ENCODE assay signal across 12 mouse cellular contexts in genomic region chr3:133163174-133163573, GRCm38 (mm10).
A peak's percentile ranks its signal among the peaks of the same experiment; 100 is the strongest.
DNase-seq lines count a peak whose midpoint lies in the region; ATAC-seq lines count a peak whose summit lies in the region.
"Had no signal": no experiment of that assay in that cellular context is flagged by ENCODE, and none has a peak within 500 bp of the region (broad histone marks: within the 10 kb centered on the region; RNA-seq: fewer than 3 reads in every experiment).

No protein-coding gene starts in this region.

- no peak overlapping the region for H3K27ac ChIP-seq in forebrain, embryonic 13.5 days
- peak overlapping the region; percentile 41; the same call in 1 of the 2 replicates for H3K27ac ChIP-seq in midbrain, embryonic 14.5 days (replicated peaks; ENCODE audit: low read depth, low read length)
- H3K27ac ChIP-seq: embryonic facial prominence, embryonic 13.5 days; kidney, postnatal 0 days; stomach, embryonic 15.5 days had no signal

- no peak overlapping the region for H3K4me2 ChIP-seq in forebrain, embryonic 13.5 days
- H3K4me2 ChIP-seq in midbrain, embryonic 14.5 days (ENCODE audit: low read length): no peak overlapping the region
- H3K4me2 ChIP-seq: embryonic facial prominence, embryonic 13.5 days; stomach, embryonic 15.5 days had no signal

- WGBS in forebrain, embryonic 13.5 days: 44% methylated on average over 7 of the region's 7 CpGs
- 36% methylated on average over 7 of the region's 7 CpGs for WGBS in midbrain, embryonic 14.5 days

- H3K9ac ChIP-seq in forebrain, embryonic 13.5 days: no peak overlapping the region
- no peak overlapping the region for H3K9ac ChIP-seq in midbrain, embryonic 14.5 days (replicated peaks; ENCODE audit: low read length)
- H3K9ac ChIP-seq: embryonic facial prominence, embryonic 13.5 days; stomach, embryonic 15.5 days had no signal

- no peak overlapping the region for H3K4me3 ChIP-seq in forebrain, embryonic 13.5 days
- no peak overlapping the region for H3K4me3 ChIP-seq in midbrain, embryonic 14.5 days (replicated peaks; ENCODE audit: low read depth, low read length)
- H3K4me3 ChIP-seq: embryonic facial prominence, embryonic 13.5 days; stomach, embryonic 15.5 days had no signal

- DNase-seq in layer of hippocampus, adult 18-20 months (ENCODE audit: low spot score in 2 of 2): peak; percentile 13 to 41
- DNase-seq in layer of hippocampus, postnatal 36 days: no peak
- DNase-seq in brain, adult 2 months (ENCODE audit: low read depth, low spot score): peak; percentile 65
- peak; percentile 80 for DNase-seq in midbrain, embryonic 14.5 days
- no peak for DNase-seq in urinary bladder, postnatal 25 days (ENCODE audit: low spot score)
- no peak for DNase-seq in gastrocnemius, postnatal 4 days (ENCODE audit: low spot score in 2 of 2)
- DNase-seq: heart, postnatal 4 days; lung, adult 18-20 months had no signal

- H3K9me3 ChIP-seq in forebrain, embryonic 13.5 days (replicated peaks): no peaks in the 10 kb centered on the region
- H3K9me3 ChIP-seq in midbrain, embryonic 14.5 days (ENCODE audit: control insufficient read depth, low read length): no peaks in the 10 kb centered on the region
- H3K9me3 ChIP-seq: embryonic facial prominence, embryonic 13.5 days; stomach, embryonic 15.5 days had no signal

- H3K4me1 ChIP-seq in forebrain, embryonic 13.5 days: peaks cover 8% of the 10 kb centered on the region; the same call in 1 of the 2 replicates
- H3K4me1 ChIP-seq in midbrain, embryonic 14.5 days (ENCODE audit: control insufficient read depth, insufficient read depth, low read length): peaks cover 7% of the 10 kb centered on the region; the same call in 1 of the 2 replicates
- H3K4me1 ChIP-seq: embryonic facial prominence, embryonic 13.5 days; stomach, embryonic 15.5 days had no signal

- H3K27me3 ChIP-seq in forebrain, embryonic 13.5 days: no peaks in the 10 kb centered on the region
- H3K27me3 ChIP-seq in midbrain, embryonic 14.5 days (ENCODE audit: control insufficient read depth, insufficient read depth, low read length): no peaks in the 10 kb centered on the region
- H3K27me3 ChIP-seq: embryonic facial prominence, embryonic 13.5 days; stomach, embryonic 15.5 days had no signal

- peak; percentile 91 for ATAC-seq in forebrain, embryonic 13.5 days
- ATAC-seq in midbrain, embryonic 14.5 days (ENCODE audit: low FRiP score, low TSS enrichment): peak; percentile 79; the same call in 1 of the 2 replicates

- no peaks in the 10 kb centered on the region for H3K36me3 ChIP-seq in forebrain, embryonic 13.5 days (ENCODE audit: poor library complexity, severe bottlenecking)
- no peaks in the 10 kb centered on the region for H3K36me3 ChIP-seq in midbrain, embryonic 14.5 days (ENCODE audit: control insufficient read depth, insufficient read depth, low read length)
- H3K36me3 ChIP-seq: embryonic facial prominence, embryonic 13.5 days; stomach, embryonic 15.5 days had no signal

Comparison
In these comparisons a context has a peak if more than half of its experiments do, and no peak if none do; other contexts are left out.
1. DNase-seq: peak in layer of hippocampus, adult 18-20 months (2 of 2), brain, adult 2 months (single experiment) and midbrain, embryonic 14.5 days (single experiment); none in layer of hippocampus, postnatal 36 days (0 of 2), urinary bladder, postnatal 25 days (single experiment) and gastrocnemius, postnatal 4 days (0 of 2).